Mouse (Mus musculus) ES-E14 (cell line): Measurements from ENCODE around the gene Plin4.

Source experiments
- CHD2 ChIP-seq: IDR thresholded peaks from 2 replicates; pipeline ENCODE4 v1.6.1; 2014; ENCODE audit warnings: mild to moderate bottlenecking, low read depth, low read length, inconsistent platforms
- ZNF384 ChIP-seq: IDR thresholded peaks from 2 replicates; pipeline ENCODE4 v1.6.1; 2012; ENCODE audit warnings: low read depth, low read length, inconsistent platforms

GRCm38 (mm10) chr17:56078880-56079795, 30.5 kb downstream of the Plin4 start, which contains the start of gene Hdgfl2:
- TF ChIP-seq ZNF384, result no peak
- peak; percentile 88 for TF ChIP-seq CHD2
